Mouse (Mus musculus) ES-Bruce4 (cell line): ENCODE measurements around the gene Efcab11. TPM values are rescaled to one million over a fixed set of nuclear protein-coding genes. Genes with fewer than 3 reads are reported as not detected.

Experiments
- H3K27ac ChIP-seq: 2 replicates; pipeline ENCODE4 v1.5.1; 2012; ENCODE audit warnings: low read length, inconsistent platforms; ENCODE audit not compliant: insufficient read depth
- H3K27me3 ChIP-seq: 2 replicates; pipeline ENCODE4 v1.6.1; 2012; ENCODE audit warnings: mild to moderate bottlenecking, low read length, inconsistent platforms; ENCODE audit not compliant: control insufficient read depth, poor library complexity, insufficient read depth, severe bottlenecking
- H3K36me3 ChIP-seq: 2 replicates; pipeline ENCODE4 v1.6.1; 2012; ENCODE audit warnings: inconsistent platforms, mild to moderate bottlenecking, low read length, moderate library complexity; ENCODE audit not compliant: control insufficient read depth, poor library complexity, insufficient read depth, severe bottlenecking
- H3K4me1 ChIP-seq: one replicate; pipeline ENCODE4 v1.8.1; 2011; ENCODE audit warnings: low read length; ENCODE audit not compliant: control insufficient read depth, insufficient read depth
- H3K4me3 ChIP-seq: 2 replicates; pipeline ENCODE4 v1.5.1; 2011; ENCODE audit warnings: low read depth, mild to moderate bottlenecking, low read length
- H3K9ac ChIP-seq: 2 replicates; pipeline ENCODE4 v1.6.1; 2012; ENCODE audit warnings: low read depth, mild to moderate bottlenecking, inconsistent platforms; ENCODE audit not compliant: poor library complexity, severe bottlenecking
- H3K9me3 ChIP-seq: replicated peaks from 2 replicates; pipeline ENCODE4 v1.6.1; 2012; ENCODE audit warnings: mild to moderate bottlenecking, low read length, inconsistent platforms; ENCODE audit not compliant: control insufficient read depth, poor library complexity, insufficient read depth, severe bottlenecking
- CTCF ChIP-seq: IDR thresholded peaks from one replicate; pipeline ENCODE4 v1.8.1; 2011; ENCODE audit warnings: low read depth, low read length
- EP300 ChIP-seq: IDR thresholded peaks from 2 replicates; pipeline ENCODE4 v1.6.1; 2011; ENCODE audit warnings: low read depth, low read length; ENCODE audit not compliant: insufficient read depth
- POLR2A ChIP-seq: IDR thresholded peaks from one replicate; pipeline ENCODE4 v1.8.1; 2011; ENCODE audit warnings: low read length; ENCODE audit not compliant: insufficient read depth
- polyA plus RNA-seq: library from polyadenylated mRNA; stranded (reverse); fragments of >200 nt; gene quantifications from 2 replicates; pipeline ENCODE4 v1.2.4, GENCODE M21; 2011; ENCODE audit warnings: low read depth; ENCODE audit not compliant: missing spikeins, insufficient read depth, insufficient read length

The Efcab11 gene
- polyA plus RNA-seq, 1 experiment: 8.4 TPM

DNA sequence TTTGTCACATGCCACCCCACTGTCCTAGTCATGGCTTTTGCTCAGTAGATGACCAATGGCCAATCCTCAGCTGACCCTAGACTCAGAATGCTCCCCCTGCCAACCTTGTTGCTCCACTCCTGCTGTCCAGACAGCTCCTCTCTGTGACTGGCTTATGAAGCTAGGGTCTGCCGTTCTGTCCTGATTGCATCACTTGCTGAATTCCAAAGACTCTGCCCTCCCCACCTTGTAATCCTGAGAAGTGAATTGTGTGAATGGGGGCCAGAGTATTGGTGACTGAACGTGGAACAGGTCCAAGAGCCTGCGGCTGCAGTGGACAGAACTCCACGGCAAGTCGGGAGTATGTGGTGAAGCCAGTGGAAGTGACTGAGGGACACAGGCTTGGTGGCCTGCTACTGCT is 145.0 kb downstream of the Efcab11 start:
- Histone ChIP-seq H3K27ac (no peak overlapping the region), H3K4me3 (no peak overlapping the region), H3K4me1 (no peaks in the 10 kb centered on the region), H3K9me3 (no peaks in the 10 kb centered on the region), H3K36me3 (no peaks in the 10 kb centered on the region), H3K27me3 (no peaks in the 10 kb centered on the region; the same call in 1 of the 2 replicates), H3K9ac (no peak overlapping the region)
- TF ChIP-seq CTCF: no peak
- no peak for TF ChIP-seq EP300
- no peak for TF ChIP-seq POLR2A

DNA sequence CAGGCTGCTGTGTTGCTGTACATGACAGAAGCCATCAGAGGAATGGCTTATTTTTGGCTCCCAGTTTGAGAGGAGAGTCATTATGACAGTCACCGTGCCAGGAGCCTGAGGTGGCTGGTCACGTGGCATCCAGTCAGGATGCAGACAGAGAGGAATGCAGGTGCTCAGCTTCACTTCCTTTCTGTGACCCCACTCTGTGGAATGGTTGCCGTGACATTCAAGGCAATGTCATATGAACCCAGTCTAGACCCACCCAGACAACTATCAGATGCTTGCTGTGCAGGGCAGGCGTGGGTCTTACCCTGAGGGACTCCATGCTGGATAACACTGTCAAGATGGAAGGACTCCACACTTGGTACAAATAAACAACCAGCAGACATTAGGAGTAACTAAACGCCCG is 146.0 kb downstream of the Efcab11 start:
- Histone ChIP-seq H3K27me3 (no peaks in the 10 kb centered on the region; the same call in 1 of the 2 replicates), H3K4me3 (no peak overlapping the region), H3K36me3 (no peaks in the 10 kb centered on the region), H3K27ac (no peak overlapping the region), H3K4me1 (no peaks in the 10 kb centered on the region), H3K9me3 (0 out of 2 replicates have a peak, but pooled peaks cover 2% of the 10 kb centered on the region), H3K9ac (no peak overlapping the region)
- TF ChIP-seq EP300: no peak

DNA sequence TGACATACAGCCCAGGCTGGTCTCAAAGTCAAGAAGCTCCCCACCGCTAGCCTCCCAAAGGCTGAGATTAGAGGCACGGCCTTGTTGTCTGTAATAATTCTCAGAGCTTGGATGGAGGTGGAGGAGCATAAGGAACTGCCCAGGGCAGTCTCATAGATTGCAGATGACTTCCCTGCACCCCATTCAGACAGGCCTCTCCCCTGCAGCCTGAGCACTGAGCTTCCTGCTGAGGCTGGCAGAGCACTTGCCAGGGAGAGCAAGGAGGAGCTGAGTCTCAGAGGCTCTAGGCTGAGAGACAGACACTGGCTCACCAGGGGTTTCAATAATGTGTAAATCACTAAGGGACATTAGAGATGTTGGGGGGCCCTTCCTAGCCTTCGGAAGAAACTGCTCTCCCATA is 147.3 kb downstream of the Efcab11 start:
- Histone ChIP-seq H3K4me3 (no peak overlapping the region), H3K36me3 (no peaks in the 10 kb centered on the region), H3K9me3 (0 out of 2 replicates have a peak, but pooled peaks cover 5% of the 10 kb centered on the region), H3K9ac (no peak overlapping the region), H3K4me1 (no peaks in the 10 kb centered on the region), H3K27ac (no peak overlapping the region), H3K27me3 (no peaks in the 10 kb centered on the region)
- TF ChIP-seq CTCF (no peak), POLR2A (no peak), EP300 (no peak)

DNA sequence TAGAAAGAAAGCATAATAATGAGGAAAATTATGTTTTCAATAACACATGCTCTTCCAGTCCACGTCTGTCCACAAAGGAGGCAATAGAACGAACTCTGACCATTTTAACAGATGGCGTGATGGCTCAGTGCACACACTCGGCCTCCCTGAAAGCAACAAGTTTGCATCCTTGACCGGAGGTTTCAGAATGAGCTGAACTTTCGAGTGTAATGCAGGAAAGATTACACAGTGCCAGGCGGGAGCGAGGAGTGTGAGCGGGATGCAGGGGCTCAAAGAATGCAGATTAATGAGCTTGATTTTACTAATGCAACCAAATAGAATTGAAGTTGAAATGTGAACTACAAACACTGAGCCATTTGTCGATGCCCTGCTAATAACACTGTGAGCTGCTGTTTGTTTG is 149.1 kb downstream of the Efcab11 start:
- H3K9ac ChIP-seq: no peak overlapping the region
- 0 out of 2 replicates have a peak, but pooled peaks cover 5% of the 10 kb centered on the region for H3K9me3 ChIP-seq
- H3K4me3 ChIP-seq: no peak overlapping the region
- H3K4me1 ChIP-seq: no peaks in the 10 kb centered on the region
- TF ChIP-seq POLR2A (no peak), CTCF (no peak), EP300 (no peak)
- no peaks in the 10 kb centered on the region for H3K36me3 ChIP-seq
- no peak overlapping the region for H3K27ac ChIP-seq
- H3K27me3 ChIP-seq: no peaks in the 10 kb centered on the region

DNA sequence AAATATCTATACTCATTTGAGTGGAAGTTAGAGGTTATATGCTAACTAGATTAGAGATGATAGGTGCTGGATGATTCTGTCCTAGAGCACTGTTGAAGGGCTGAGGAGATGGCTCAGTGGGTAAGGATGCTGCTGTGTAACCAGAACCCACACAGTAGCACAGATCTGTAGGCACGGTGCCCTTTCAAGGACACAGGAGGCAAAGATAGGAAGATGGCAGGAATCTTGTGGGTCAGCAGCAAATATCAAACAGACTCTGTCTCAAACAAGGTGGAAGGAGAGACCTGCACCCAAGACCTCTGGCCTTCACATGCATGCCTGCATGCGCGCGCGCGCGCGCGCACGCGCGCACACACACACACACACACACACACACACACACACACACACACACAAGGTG is 160.0 kb downstream of the Efcab11 start:
- H3K27me3 ChIP-seq: no peaks in the 10 kb centered on the region
- H3K9me3 ChIP-seq: no peaks in the 10 kb centered on the region
- H3K27ac ChIP-seq: no peak overlapping the region
- no peaks in the 10 kb centered on the region for H3K4me1 ChIP-seq
- H3K36me3 ChIP-seq: no peaks in the 10 kb centered on the region
- no peak overlapping the region for H3K9ac ChIP-seq
- no peak overlapping the region for H3K4me3 ChIP-seq
- TF ChIP-seq POLR2A (no peak), EP300 (no peak), CTCF (no peak)

DNA sequence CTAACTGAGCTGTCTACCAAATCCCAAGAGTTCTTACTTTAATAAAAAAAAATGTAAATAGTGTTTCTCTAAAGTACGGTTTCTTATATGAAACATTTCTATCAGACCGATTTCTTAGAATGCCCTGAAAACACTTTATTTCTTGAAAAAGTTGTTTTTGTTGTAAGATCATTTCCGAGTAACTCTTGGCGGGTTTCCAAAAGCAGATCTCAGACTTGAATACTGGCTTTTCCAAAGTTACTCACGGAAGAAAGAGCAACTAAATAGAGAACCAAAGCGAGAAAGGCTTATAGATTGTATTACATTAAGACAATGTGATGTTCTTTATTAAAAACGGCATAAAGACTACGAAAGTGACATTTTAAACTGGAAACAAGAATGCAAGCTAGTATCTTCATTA is 160.4 kb downstream of the Efcab11 start:
- Histone ChIP-seq H3K27ac (no peak overlapping the region), H3K27me3 (no peaks in the 10 kb centered on the region), H3K36me3 (no peaks in the 10 kb centered on the region), H3K9ac (no peak overlapping the region), H3K9me3 (no peaks in the 10 kb centered on the region), H3K4me1 (no peaks in the 10 kb centered on the region), H3K4me3 (no peak overlapping the region)
- no peak for TF ChIP-seq EP300
- TF ChIP-seq CTCF: no peak
- no peak for TF ChIP-seq POLR2A
